ENCODE assay signal across 1 mouse cellular context in the genomic region with DNA sequence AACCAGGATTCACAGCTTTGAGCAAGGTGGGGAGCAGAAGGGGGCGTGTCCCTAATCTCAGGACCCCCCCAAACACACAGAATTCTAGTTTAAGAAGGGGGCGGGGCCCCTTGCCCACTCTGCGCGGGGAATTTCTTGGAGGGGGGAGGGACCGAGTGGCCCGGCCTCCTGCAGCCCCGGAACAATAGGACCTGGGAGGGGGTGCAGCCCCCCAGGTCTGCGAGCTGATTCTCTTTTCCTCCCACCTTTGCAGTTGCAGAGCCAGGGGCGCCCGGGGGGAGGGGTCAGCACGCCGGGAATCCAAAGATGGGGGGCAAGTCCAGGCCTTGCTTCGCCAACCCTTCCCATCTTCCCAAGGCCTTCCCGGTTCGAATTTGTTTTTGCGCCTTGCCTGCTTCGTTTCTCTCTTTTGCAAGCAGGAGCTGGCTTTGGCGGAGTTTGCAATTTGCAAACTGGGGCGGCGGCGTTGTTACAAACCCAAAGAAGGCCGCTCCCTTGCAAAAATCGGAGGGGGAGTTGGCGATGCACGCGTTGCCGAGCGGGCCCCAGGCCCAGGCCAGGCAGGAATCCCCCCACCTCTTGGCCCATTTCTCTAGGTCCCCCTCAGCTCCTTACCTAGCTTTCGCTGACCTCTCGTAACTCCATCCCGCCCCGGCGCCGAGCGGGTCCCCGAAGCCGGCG.
A peak's percentile ranks its signal among the peaks of the same experiment; 100 is the strongest.
TF ChIP-seq lines count a peak whose summit lies in the region.

No protein-coding gene starts in this region.

TF ChIP-seq in MEL, 35 proteins besides CTCF, POLR2A, EP300 and RAD21:
- no peak for TF ChIP-seq GATA1 (IDR thresholded peaks at IDR 0.05; ENCODE audit: low read depth, low read length)
- TF ChIP-seq CHD1 (IDR thresholded peaks at IDR 0.05; ENCODE audit: low read depth, low read length): 0 out of 2 replicates have a peak, but pooled peaks have one; percentile 22
